Mouse (Mus musculus): Measurements from ENCODE around the gene Mdh2.
A peak's percentile ranks its signal among the peaks of the same experiment; 100 is the strongest.

The Mdh2 gene

DNA sequence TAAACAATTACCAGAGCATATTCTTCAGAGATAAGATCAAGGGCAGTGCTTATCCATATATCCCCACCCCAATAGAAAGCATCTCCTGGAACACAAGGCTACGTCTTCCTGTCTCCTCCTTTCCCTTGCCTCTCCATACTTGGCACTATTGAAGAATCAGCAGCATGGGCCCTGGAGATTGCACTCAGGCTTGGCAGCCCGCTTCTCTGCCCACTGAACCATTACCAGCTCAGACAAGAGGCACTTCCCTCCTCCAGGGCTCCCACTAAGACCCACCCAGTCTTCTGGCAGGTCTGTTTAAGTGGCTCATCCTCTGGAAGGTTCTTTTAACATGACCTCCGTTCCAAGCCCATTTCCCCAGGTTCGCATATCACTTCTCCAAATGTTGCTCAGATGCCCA lies 1.7 kb upstream of the Mdh2 start:
- no peak for DNase-seq (ENCODE audit: low spot score)

DNA sequence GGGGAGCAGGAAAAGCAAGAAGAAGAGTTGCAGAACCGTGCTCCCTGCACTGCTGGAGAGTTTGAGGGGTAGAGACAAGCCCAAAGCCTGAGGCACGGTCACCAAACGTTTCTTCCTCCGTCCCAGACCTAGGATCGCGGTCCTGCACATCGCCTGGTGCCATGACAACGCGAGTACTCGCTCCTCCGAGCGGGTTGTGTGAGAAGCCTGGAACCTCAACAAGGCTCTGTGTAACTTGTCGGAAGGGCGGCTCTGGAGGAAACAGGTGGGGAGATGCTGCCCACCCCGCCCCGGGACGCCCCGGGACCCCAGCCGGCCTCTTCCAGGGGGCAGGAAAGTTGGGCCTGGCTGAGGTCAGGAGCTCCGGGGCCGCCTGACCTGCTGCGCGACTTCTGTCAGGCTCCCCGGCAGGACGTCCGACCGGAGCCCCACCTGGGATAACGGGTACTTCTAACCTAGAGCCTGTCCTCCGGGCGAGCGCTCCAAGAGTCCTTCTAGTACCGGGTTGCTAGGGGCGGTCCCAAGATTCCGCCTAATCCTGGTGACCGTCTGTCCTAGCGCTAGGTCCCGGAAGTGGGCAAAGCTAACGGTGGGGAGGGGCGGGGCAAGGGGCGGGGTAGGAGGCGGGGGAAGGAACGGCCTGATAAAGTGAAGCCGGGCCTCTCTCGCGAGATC lies 347 bp upstream of the Mdh2 start, which contains the start of gene Styxl1:
Styxl1 (minus strand) TSS at position 590 of the 675 bp plus-strand sequence.
- no peak for DNase-seq (ENCODE audit: low spot score)

GRCm38 (mm10) chr5:135780331-135780730 lies 2.1 kb downstream of the Mdh2 start:
- no peak for DNase-seq (ENCODE audit: low spot score)

DNA sequence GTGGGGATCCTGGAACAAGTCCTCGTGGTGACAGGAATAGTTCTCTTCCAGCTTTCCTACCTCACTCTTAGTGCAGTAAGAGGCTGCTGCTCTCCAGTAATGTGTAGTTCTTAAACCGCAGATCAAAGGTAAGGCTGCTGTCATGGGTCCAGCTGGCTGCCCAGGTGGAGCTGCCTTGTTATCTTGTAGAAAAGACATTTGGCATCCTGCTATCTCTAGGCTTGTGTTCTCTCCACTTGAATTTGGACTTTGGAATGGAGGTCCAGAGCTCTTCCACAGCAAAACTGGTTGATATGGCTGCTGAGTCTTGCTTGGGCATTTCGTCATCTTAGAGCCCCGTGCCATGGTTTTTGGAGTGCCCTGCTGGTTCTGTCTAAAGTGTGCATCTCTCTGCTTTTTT lies 4.6 kb downstream of the Mdh2 start:
- DNase-seq (ENCODE audit: low spot score): no peak

- peak; percentile 87 for DNase-seq (ENCODE audit: low spot score)
These were observed 15.9 kb downstream of the Mdh2 start for GRCm38 (mm10) chr5:135793996-135794858.

DNA sequence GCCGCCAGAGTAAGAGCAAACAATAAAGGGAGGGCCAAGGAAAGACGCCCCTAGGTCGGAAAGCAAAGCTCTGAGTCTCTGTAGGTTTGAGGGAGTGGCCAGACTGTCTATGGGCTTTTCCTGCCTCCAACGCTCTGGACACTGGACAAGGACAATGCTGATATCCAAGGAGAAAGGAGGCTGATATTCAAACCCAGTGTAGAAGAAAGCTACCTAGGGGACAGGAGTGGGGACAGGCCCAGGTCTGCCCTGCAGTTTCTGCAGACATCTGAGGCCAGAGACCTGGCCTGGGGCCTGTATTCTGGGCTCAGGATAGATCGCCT lies 16.5 kb downstream of the Mdh2 start:
- no peak for DNase-seq (ENCODE audit: low spot score)

DNA sequence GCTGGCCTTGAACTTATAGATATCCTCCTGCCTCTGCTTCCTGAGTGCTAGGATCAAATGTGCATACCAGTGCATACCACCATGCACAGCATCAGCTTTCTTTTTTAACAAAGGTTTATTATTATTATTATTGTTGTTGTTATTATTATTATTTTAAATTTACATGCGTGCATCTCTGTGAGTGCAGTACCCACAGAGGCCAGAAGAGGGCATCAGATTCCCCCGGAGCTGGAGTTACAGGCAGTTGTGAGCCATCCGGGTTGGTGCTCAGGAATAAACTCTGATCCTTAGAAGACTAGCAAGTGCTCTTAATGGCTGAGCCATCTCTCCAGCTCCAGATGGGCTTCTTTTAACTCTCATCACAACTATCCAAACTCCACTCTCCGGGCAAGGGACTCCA lies 21.5 kb downstream of the Mdh2 start:
- no peak for DNase-seq (ENCODE audit: low spot score)

DNA sequence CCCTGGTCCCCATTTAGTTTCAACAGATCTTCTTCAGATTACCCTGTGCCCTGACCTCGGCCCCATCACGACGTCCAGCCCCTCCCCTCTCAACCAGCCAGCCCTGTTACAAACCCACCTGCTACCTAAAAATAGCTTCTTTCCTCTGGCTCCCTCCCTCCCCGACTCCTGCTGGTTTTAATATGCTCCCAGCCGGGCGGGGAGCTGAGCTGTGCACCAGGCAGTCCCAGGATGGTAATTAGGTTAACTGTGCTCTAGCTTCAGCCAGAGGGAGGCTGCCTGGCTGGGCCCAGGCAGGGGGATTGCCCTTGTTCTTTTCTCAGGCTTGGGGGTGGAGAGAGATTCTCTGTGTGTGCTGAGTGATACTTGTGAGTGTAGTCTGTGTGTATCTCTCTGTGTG lies 22.6 kb downstream of the Mdh2 start:
- no peak for DNase-seq (ENCODE audit: low spot score)

DNA sequence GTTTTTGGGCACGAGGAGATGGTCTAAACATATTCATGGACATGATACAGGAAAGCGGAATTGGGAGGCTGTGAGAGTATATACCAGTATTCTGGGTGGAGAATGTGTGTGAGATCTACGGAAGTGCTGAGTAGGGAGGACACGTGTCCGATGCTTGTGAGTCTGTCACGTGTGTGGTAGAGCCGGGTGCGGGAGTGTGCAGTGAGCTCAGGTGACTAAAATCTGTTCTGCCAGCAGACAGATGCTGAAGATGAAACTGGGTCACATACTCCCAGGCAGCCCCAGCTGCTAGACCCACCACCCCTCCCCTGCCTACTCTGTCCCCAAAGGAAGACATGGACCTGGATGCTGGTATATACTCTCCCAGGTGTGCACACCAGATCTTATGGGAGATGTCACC lies 24.4 kb downstream of the Mdh2 start:
- DNase-seq (ENCODE audit: low spot score): no peak

GRCm38 (mm10) chr5:135803135-135803534 lies 24.9 kb downstream of the Mdh2 start:
- DNase-seq (ENCODE audit: low spot score): no peak

- DNase-seq (ENCODE audit: low spot score): no peak
These were observed 25.4 kb downstream of the Mdh2 start for GRCm38 (mm10) chr5:135803676-135804075.

GRCm38 (mm10) chr5:135804735-135805134 lies 26.5 kb downstream of the Mdh2 start:
- no peak for DNase-seq (ENCODE audit: low spot score)

DNA sequence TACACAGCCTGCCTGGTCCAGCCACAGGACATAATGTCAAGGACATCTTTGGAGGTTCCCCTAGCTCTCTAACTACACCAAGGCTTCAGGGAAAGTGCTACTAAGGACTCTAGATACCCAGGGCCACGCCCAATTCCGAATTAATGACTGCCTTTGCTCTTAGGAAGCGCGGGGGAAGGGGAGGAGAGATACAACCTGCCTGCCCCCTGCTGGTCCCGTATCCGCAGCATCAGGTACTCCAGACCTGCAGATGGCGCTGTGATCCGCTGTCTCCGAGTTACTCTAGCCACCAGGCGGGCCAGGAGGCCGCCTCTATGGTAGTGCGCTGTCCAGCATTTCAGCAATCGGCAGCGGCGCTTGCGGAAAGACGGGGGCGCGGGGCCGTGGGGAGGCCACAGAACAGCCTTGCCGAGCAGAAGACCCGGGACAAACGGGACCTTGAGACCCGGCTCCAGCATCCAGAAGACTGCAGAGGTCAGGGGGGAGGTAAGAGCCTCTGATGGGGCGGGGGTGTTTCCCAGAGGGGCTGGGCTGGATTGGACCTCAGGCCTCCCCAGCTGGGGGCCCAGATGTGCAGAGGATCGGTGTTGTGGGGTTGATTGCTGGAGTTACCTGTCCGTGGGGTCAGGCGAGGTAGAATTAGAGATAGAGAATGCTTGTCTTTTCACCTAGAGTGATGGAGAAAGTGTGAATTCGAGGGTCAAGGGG lies 28.4 kb downstream of the Mdh2 start, which contains the start of gene Srrm3:
Srrm3 (plus strand) TSS at position 336 of the 708 bp plus-strand sequence.
- peak; percentile 92 for DNase-seq (ENCODE audit: low spot score)

- DNase-seq (ENCODE audit: low spot score): no peak
These were observed 29.0 kb downstream of the Mdh2 start for GRCm38 (mm10) chr5:135807263-135807637.

DNA sequence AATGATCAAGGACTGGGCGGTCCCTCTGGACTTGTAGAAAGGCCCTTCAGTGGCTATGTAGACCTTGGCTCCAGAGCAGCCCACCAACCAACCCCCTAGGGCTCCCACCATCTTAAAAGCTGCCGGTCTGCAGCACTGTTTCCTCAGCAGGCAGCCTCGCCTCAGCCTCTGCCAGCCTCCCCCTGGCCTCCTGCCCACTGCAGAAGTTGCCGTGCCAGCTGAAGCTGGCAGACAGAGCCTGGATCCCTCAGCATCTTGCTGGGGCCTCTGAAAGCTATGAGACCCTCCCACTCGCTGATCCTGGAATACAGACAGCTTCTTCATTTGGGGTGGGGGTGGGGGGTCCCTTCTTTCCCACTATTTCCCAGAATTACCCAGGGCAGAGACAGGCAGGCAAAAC lies 34.7 kb downstream of the Mdh2 start:
- DNase-seq (ENCODE audit: low spot score): no peak

- no peak for DNase-seq (ENCODE audit: low spot score)
These were observed 40.2 kb downstream of the Mdh2 start for GRCm38 (mm10) chr5:135818491-135818890.

DNA sequence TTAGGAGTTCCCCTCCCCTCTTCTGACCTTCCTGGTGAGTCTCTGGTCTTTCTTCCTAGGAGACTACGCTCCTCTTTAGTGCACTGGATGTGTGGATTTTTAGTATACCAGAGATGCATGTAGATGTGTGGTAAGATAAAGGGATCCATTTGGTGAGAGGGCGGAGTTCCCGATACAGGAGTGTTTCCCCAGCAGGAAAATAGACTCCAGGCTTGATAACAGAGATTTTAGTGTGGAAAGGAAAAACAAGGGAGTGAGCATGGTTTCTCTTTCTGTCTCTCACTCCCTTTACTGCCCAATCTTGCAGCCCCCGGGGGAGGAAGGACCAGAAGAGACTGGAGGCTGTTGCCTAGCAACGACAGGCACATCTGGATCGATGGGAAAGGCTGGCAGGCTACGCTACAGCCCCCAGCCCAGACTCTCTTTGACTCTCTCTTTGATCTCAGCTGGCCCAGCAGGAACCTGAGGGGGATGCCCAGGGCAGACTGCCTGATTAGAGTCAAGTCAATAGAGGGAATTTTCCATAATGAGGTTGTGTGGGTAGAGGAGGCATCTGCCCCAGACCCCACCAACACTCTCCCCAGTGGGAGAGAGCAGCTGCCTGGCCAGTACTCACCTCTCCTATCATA lies 44.1 kb downstream of the Mdh2 start:
- DNase-seq (ENCODE audit: low spot score): no peak

- DNase-seq (ENCODE audit: low spot score): no peak
These were observed 46.2 kb downstream of the Mdh2 start for GRCm38 (mm10) chr5:135824517-135824916.

DNA sequence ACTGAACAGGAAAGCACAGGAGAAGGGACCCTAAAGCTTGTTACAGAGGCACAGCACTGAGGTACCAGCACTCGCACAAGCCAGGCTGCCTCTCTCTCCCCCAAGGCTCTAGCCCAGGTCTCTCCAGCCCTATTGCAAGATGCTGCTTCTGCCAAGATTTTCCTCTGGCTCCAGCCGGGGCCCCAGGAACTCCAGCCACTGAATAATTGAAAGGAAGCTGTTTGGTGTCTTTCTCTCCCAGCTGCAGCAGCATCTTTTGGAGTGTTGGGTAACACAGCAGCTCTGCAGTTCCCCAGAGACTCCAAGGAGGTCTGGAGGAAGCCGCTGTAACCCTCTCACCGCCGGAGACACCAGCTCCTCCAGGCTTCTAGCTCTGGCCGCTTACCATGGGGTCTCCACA lies 47.9 kb downstream of the Mdh2 start:
- no peak for DNase-seq (ENCODE audit: low spot score)

GRCm38 (mm10) chr5:135829381-135829780 lies 51.1 kb downstream of the Mdh2 start:
- DNase-seq (ENCODE audit: low spot score): no peak

DNA sequence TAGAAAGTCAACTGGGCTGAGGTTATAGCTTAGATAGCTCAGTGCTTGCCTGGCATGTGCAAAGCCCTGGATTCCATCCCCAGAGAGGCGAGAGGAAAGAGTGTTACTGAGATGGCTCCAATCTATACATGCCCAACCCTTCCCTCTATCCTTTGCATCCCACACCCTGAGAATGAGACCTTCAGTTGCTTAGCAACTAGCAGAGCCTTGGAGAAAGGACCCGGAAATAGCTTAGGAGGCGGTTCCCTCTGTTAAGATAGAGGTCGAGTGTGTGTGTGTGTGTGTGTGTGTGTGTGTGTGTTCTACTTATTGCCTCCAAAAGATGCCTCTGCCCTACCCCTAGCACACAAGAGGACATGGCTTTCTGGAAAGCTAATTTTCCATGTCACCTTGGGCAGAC lies 54.4 kb downstream of the Mdh2 start:
- no peak for DNase-seq (ENCODE audit: low spot score)

DNA sequence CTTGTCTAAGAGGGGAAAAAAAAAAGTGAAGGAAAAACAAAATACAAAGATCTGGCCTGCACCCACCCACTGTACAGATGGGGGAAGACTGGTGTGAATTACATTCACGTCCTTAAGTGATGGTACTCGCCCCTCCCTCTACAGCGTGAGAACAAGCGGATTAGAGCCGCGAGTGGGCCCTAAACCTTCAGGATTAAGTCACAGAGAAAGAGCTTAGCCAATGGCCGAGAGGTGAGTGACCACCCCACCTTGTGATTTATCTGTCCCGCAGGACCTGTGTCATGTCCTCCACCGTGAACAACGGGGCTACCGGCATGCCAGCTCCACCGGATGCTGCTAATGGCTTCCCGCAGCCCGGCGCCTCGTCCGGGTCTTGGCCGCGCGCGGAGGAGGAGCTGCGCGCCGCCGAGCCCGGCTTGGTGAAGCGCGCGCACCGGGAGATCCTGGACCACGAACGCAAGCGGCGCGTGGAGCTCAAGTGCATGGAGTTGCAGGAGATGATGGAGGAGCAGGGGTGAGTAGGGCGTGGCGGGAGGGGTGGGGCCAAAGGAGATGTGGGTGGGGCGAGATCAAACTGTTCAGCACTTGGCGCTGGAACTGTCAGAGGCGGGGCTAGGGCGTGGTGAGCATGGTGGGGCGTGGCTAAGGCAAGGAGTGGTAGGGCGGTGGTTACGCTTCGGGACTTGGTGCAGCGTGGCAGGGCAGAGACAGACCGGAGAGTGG lies 56.6 kb downstream of the Mdh2 start:
- peak; percentile 44 for DNase-seq (ENCODE audit: low spot score)
